Mouse (Mus musculus): ENCODE measurements around the gene Olfr464. TPM values are rescaled to one million over a fixed set of nuclear protein-coding genes. Genes with fewer than 3 reads are reported as not detected.
"Not testable (repeated sequence)": the region's sequence is repeated elsewhere in the genome, so short reads cannot be mapped to it uniquely, and the experiment has no call there.

Gene Olfr464
- polyA plus RNA-seq, 1 experiment: not detected

- not testable (repeated sequence) for DNase-seq (ENCODE audit: low spot score)
Observed at GRCm38 (mm10) chr11:87866891-87867290, 53.9 kb downstream of the Olfr464 start.

Other genes starting within 250 kb of the Olfr464 start
- gene Supt4a, start 183.4 kb downstream of the Olfr464 start, polyA plus RNA-seq (2012; rRNA removed): 94.2 and 98.4 TPM in 2 replicates
- gene Tspoap1, start 160.4 kb downstream of the Olfr464 start, polyA plus RNA-seq (2012; rRNA removed): 9.7 and 11.4 TPM in 2 replicates
- gene Mpo, start 127.4 kb downstream of the Olfr464 start, polyA plus RNA-seq (2012; rRNA removed): 0.46 and 1.1 TPM in 2 replicates
- not detected in 2 replicates for gene Lpo, start 92.7 kb downstream of the Olfr464 start, polyA plus RNA-seq (2012; rRNA removed)
- 14.6 and 19.2 TPM in 2 replicates for gene Mks1, start 67.8 kb downstream of the Olfr464 start, polyA plus RNA-seq (2012; rRNA removed)
- not detected in 2 replicates for gene Epx, start 45.4 kb downstream of the Olfr464 start, polyA plus RNA-seq (2012; rRNA removed)
- not detected in 2 replicates for gene Olfr462, start 28.7 kb downstream of the Olfr464 start, polyA plus RNA-seq (2012; rRNA removed)
- not detected in 2 replicates for gene Olfr463, start 23.6 kb downstream of the Olfr464 start, polyA plus RNA-seq (2012; rRNA removed)
- 99.3 and 124 TPM in 2 replicates for gene Dynll2, start 66.6 kb upstream of the Olfr464 start, polyA plus RNA-seq (2012; rRNA removed)
- 240 and 325 TPM in 2 replicates for gene Srsf1, start 126.4 kb upstream of the Olfr464 start, polyA plus RNA-seq (2012; rRNA removed)
- 33.6 and 47.4 TPM in 2 replicates for gene Vezf1, start 147.3 kb upstream of the Olfr464 start, polyA plus RNA-seq (2012; rRNA removed)
- 62.4 and 86.0 TPM in 2 replicates for gene Cuedc1, start 177.1 kb upstream of the Olfr464 start, polyA plus RNA-seq (2012; rRNA removed)